Mouse (Mus musculus) embryonic facial prominence, embryonic 11.5 days (tissue): Measurements from ENCODE around the gene Cdx4. TPM values are rescaled to one million over a fixed set of nuclear protein-coding genes. Genes with fewer than 3 reads are reported as not detected.

Source experiments
- ATAC-seq: fragments of 200-750 bp; cut with Nextera tagmentation; replicated peaks from 2 replicates; pipeline ENCODE4 v1.8.0; 2017; ENCODE audit warnings: low read depth; ENCODE audit not compliant: insufficient number of reproducible peaks, low FRiP score, low TSS enrichment
- DNase-seq: peaks from one replicate; pipeline ENCODE4 v3.0.0-alpha.2; 2015; ENCODE audit warnings: low spot score
- H3K27ac ChIP-seq: fragments of 300-500 bp; sonication (generic); replicated peaks from 2 replicates; pipeline ENCODE4 v1.5.1; 2014; ENCODE audit warnings: mild to moderate bottlenecking, low read depth, low read length, control low read depth
- H3K27me3 ChIP-seq: fragments of 300-500 bp; sonication (generic); 2 replicates; pipeline ENCODE4 v1.6.1; 2014; ENCODE audit warnings: mild to moderate bottlenecking, low read length, moderate library complexity, mixed read lengths; ENCODE audit not compliant: control insufficient read depth, insufficient read depth
- H3K36me3 ChIP-seq: fragments of 300-500 bp; sonication (generic); replicated peaks from 2 replicates; pipeline ENCODE4 v1.6.1; 2014; ENCODE audit warnings: low read depth, mild to moderate bottlenecking, low read length, moderate library complexity, mixed read lengths; ENCODE audit not compliant: control insufficient read depth, insufficient read depth
- H3K4me1 ChIP-seq: fragments of 300-500 bp; sonication (generic); 2 replicates; pipeline ENCODE4 v1.6.1; 2014; ENCODE audit warnings: low read length, mixed read lengths; ENCODE audit not compliant: control insufficient read depth, insufficient read depth
- H3K4me2 ChIP-seq: fragments of 300-500 bp; sonication (generic); 2 replicates; pipeline ENCODE4 v1.6.1; 2014; ENCODE audit warnings: low read depth, mild to moderate bottlenecking, control low read depth, low read length, moderate library complexity
- H3K4me3 ChIP-seq: fragments of 300-500 bp; sonication (generic); 2 replicates; pipeline ENCODE4 v1.5.1; 2014; ENCODE audit warnings: low read depth, low read length, control low read depth
- H3K9ac ChIP-seq: fragments of 300-500 bp; sonication (generic); replicated peaks from 2 replicates; pipeline ENCODE4 v1.6.1; 2014; ENCODE audit warnings: mild to moderate bottlenecking, control low read depth, low read length
- H3K9me3 ChIP-seq: fragments of 300-500 bp; sonication (generic); replicated peaks from 2 replicates; pipeline ENCODE4 v1.6.1; 2016; ENCODE audit warnings: mild to moderate bottlenecking, low read length, inconsistent platforms, mixed read lengths; ENCODE audit not compliant: control insufficient read depth
- WGBS: fragments of 180-500 bp; shearing (Covaris S2); extraction: QIAGEN DNeasy Blood & Tissue Kit; methylation state at CpG from one replicate; pipeline ENCODE4 v1.1.7; 2014; 5-methylcytosine and 5-hydroxymethylcytosine counted together
- polyA plus RNA-seq: library from polyadenylated mRNA; unstranded; fragments of >200 nt; fragmentation: Nextera tagmentation; extraction: Ambion mirVana; gene quantifications from 2 replicates; pipeline ENCODE4 v1.2.1, GENCODE M21; 2014

The Cdx4 gene
- polyA plus RNA-seq, result not detected in 2 replicates

DNA sequence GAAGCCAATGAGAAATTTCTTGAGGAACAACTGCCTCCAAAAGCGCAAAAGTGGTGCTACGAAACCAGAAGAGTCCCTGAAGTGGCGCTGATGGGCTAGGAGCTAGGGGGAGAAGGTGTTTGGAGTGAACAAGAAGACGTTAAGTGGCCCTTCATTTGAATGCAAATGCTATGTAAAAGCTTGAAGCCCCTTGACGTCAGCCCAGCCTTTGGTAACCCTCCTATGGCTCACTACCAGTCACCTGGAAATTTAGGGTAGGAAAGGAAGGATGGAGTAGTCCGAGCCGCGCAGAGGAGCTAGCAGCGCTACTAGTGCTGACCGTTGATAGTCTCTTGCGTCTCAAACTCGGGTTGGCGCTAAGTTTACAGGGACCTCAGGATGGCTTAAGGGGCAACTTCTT, at the start of gene Cdx4:
TSS of gene Cdx4 (plus strand) at position 253 of the 400 bp plus-strand sequence.
- no peaks in the 10 kb centered on the region for H3K9me3 ChIP-seq
- no peaks in the 10 kb centered on the region for H3K36me3 ChIP-seq
- ATAC-seq, result no peak
- H3K27ac ChIP-seq, result no peak within 1 kb of the TSS
- peak within 1 kb of the TSS; percentile 6; the same call in 1 of the 2 replicates for H3K4me3 ChIP-seq
- H3K4me1 ChIP-seq, result no peaks in the 10 kb centered on the region
- H3K27me3 ChIP-seq, result peaks cover 34% of the 10 kb centered on the region
- no peak for DNase-seq
- H3K4me2 ChIP-seq, result no peak within 1 kb of the TSS
- H3K9ac ChIP-seq, result no peak within 1 kb of the TSS
- 21% methylated on average over 13 of the region's 13 CpGs for WGBS

DNA sequence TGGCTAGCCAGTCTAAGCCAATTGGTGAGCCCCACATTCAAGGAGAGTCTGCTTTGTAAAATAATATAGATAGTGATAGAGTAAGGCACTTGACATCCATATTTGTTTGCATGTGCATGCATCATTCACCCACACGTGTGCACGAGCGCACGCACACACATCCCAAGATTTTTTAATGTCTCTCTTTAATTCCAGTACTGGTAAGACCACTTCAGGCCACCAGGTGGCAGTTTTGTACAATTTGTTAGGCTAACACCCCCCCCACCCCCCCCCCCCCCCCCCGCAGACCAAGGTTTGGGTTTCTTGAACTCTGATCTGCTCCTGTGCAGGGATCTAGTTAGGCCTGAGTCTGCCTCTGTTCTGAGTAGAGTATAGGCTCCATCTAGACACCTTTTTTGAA, 46.9 kb upstream of the Cdx4 start:
- no peak overlapping the region for H3K27ac ChIP-seq
- 82% methylated on average over 4 of the region's 5 CpGs for WGBS
- no peak overlapping the region for H3K9ac ChIP-seq
- no peaks in the 10 kb centered on the region for H3K4me1 ChIP-seq
- H3K27me3 ChIP-seq, result no peaks in the 10 kb centered on the region
- DNase-seq (peak; percentile 14), ATAC-seq (no peak)
- no peak overlapping the region for H3K4me3 ChIP-seq
- H3K36me3 ChIP-seq, result no peaks in the 10 kb centered on the region
- H3K9me3 ChIP-seq, result no peaks in the 10 kb centered on the region
- H3K4me2 ChIP-seq, result no peak overlapping the region

DNA sequence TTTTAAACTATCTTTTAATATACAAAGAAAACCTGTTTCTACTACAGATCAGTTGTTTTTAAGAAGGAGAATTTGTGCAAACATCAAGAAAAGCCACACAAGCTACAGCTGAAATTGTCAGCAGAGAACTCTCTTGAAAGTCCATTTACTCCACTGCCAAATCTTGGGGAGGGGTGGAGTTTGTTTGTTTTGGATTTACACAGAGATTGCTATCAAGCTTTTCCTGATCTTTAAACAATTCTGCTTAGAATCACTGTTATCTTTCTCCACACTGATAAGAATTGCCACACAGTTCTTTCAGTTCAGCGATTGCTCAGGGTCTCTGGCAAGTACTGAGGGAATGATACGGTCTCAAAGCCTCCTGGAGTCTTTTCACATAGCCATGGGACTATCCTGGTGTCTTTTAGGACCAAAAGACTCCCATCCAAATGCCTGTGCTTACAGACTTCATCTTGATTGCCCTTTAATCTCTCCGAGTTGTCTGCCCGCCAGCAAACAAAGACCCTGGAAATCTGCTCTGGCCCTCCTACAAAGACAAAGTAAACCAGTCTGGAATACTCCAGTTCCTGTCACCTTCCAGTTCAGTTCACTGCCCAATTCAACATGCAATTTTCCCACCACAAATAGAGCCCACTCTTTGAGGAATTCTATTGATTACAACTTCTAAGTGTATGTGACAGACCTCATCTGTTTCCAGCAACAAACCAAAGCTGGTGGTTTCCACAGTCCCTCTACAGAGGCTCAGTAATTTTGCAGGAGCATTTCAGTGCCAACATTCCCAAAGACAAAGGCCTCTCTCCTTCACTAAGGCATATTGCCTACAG, 34.1 kb upstream of the Cdx4 start:
- no peaks in the 10 kb centered on the region for H3K36me3 ChIP-seq
- no peak overlapping the region for H3K4me2 ChIP-seq
- H3K4me3 ChIP-seq, result no peak overlapping the region
- 49% methylated on average over 4 of the region's 4 CpGs for WGBS
- ATAC-seq (no peak), DNase-seq (no peak)
- no peaks in the 10 kb centered on the region; the same call in 1 of the 2 replicates for H3K27me3 ChIP-seq
- no peaks in the 10 kb centered on the region for H3K9me3 ChIP-seq
- no peaks in the 10 kb centered on the region for H3K4me1 ChIP-seq
- H3K9ac ChIP-seq, result no peak overlapping the region
- no peak overlapping the region for H3K27ac ChIP-seq

DNA sequence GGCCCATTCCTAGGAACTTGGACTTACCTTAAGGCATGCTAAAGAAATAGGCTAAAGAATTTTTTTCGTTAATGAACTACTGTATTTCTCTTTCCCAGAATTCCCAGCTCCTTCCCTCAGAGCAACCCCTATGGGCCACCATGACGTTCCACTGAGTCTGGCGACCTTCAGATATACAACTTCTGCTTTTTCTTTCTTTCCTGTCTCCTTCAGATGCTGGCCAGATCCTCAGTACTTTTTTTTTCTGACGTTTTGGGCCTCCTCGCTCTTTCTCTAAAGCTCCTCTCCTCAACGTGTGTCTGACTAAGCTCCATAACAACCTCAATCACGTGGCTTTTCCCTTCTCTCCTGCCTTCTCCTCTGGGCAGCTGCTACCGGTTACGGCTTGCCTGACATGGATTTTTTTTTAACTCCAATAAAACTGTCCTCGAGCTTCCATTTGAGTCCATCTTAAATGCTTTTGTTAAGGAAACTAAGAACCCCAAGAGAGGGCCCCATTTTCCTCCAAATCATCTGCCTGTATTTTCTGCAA, 33.3 kb upstream of the Cdx4 start:
- H3K27ac ChIP-seq, result no peak overlapping the region
- no peak overlapping the region for H3K4me2 ChIP-seq
- H3K4me1 ChIP-seq, result no peaks in the 10 kb centered on the region
- H3K36me3 ChIP-seq, result no peaks in the 10 kb centered on the region
- no peak overlapping the region for H3K4me3 ChIP-seq
- peak; percentile 15 for DNase-seq
- no peaks in the 10 kb centered on the region; the same call in 1 of the 2 replicates for H3K27me3 ChIP-seq
- ATAC-seq, result no peak
- WGBS, result 40% methylated on average over 10 of the region's 10 CpGs
- H3K9me3 ChIP-seq, result no peaks in the 10 kb centered on the region
- H3K9ac ChIP-seq, result no peak overlapping the region

DNA sequence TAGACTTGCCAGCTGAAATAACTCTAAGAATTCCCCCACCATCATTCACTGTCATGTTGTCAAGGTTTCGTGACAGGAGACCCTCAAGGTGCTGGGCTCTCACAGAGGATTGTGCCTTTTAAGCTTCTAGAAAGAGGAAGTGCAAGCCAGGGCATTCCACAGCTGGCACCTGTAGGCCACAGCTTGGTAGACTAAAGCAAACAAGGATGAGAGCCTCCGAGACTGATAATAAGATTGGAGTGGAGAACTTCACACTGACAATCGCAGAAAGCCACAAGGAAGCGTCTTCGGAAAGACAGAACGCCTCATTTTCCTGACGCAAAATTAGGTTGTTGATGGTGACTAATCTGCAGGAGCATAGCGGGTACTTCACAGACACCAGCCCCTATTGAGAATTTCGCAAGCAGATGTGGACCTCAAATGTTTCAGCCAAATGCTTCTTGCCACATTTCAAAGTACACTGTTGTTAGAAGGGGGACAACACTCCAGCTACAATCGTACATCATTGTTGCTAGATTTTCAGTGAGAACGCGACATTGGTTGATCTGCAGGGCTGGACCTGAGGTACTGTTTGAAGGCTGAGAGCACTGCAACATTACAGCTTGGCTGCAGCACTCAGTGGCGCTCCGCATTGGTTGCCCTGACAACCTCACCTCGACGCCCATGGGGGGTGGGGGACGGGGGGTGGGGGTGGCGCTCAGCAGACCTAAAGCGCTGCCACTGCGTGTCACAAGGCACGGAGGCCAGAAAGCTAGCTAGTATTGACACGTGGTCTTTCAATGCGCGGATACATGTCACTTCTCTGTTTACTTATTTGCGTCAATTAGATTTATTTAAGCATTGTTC, 32.5 kb upstream of the Cdx4 start:
- Histone ChIP-seq H3K36me3 (no peaks in the 10 kb centered on the region), H3K27me3 (no peaks in the 10 kb centered on the region; the same call in 1 of the 2 replicates), H3K4me1 (no peaks in the 10 kb centered on the region), H3K27ac (no peak overlapping the region), H3K4me2 (peak overlapping the region; percentile 19), H3K9ac (no peak overlapping the region), H3K9me3 (no peaks in the 10 kb centered on the region), H3K4me3 (no peak overlapping the region)
- ATAC-seq, result no peak
- WGBS, result 28% methylated on average over 25 of the region's 25 CpGs
- peak; percentile 28 for DNase-seq

DNA sequence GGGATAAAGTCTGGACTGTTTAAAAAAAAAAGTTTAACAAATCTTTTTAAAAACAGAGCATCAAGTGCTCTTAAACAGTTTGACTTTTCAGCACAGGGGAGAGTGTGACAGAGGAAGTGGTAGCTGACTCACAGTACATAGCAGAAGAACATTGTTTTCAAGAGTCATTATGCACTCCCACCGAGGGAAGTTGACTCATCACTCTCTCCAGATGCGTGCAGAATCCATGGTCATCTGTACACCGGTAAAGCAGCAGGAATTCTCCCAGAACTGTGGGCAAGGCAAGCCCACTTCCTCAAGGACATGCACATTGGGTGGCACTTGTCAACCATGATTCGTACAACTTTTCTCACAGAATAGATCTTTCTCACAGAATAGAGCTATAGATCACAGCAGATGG, 22.3 kb upstream of the Cdx4 start:
- WGBS, result 67% methylated on average over 4 of the region's 4 CpGs
- Histone ChIP-seq H3K27me3 (peaks cover 2% of the 10 kb centered on the region; the same call in 1 of the 2 replicates), H3K27ac (no peak overlapping the region), H3K9ac (no peak overlapping the region), H3K36me3 (no peaks in the 10 kb centered on the region), H3K9me3 (no peaks in the 10 kb centered on the region), H3K4me1 (no peaks in the 10 kb centered on the region), H3K4me3 (no peak overlapping the region), H3K4me2 (no peak overlapping the region)
- no peak for DNase-seq
- no peak for ATAC-seq

DNA sequence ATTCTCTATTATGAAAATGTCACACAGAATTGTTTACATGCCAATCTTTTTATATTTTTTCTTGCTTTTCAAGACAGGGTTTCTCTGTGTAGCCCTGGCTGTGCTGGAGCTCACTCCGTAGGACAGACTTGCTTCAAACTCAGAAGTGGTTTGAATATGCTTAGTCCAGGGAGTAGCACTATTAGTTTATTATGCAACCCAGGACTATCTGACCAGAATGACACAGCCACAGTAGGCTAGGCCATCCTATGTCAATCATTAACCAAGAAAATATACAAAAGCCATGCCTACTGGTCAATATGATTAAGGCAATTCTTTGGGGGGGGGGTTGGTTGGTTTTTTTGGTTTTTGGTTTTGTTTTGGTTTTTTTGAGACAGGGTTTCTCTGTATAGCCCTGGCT, 12.9 kb upstream of the Cdx4 start:
- DNase-seq, result no peak
- no peak for ATAC-seq
- Histone ChIP-seq H3K9ac (no peak overlapping the region), H3K9me3 (no peaks in the 10 kb centered on the region), H3K4me2 (no peak overlapping the region), H3K4me3 (no peak overlapping the region), H3K27me3 (no peaks in the 10 kb centered on the region; the same call in 1 of the 2 replicates), H3K36me3 (no peaks in the 10 kb centered on the region), H3K4me1 (no peaks in the 10 kb centered on the region), H3K27ac (no peak overlapping the region)
- WGBS, result 93% methylated on average over 1 of the region's 1 CpGs
